Mouse (Mus musculus) neural tube, embryonic 14.5 days (tissue): ENCODE measurements at regions not wholly inside any gene's neighbourhood (a gene's known extent, or its start where the extent isn't known, plus 50 kb on each side); places are given as distances from the start of the nearest gene placed in this dataset.
A peak's percentile ranks its signal among the peaks of the same experiment; 100 is the strongest.

Experiments
- ATAC-seq: fragments of 200-750 bp; cut with Nextera tagmentation; 2 replicates; pipeline ENCODE4 v1.8.0; 2017; ENCODE audit warnings: low read depth, mild to moderate bottlenecking, moderate TSS enrichment, moderate library complexity
- H3K27ac ChIP-seq: fragments of 300-500 bp; sonication (generic); 2 replicates; pipeline ENCODE4 v1.5.1; 2014; ENCODE audit warnings: low read depth, mild to moderate bottlenecking, control low read depth, low read length, moderate library complexity, mixed read lengths
- H3K27me3 ChIP-seq: fragments of 300-500 bp; sonication (generic); 2 replicates; pipeline ENCODE4 v1.6.1; 2014; ENCODE audit warnings: low read length; ENCODE audit not compliant: control insufficient read depth, insufficient read depth
- H3K36me3 ChIP-seq: fragments of 300-500 bp; sonication (generic); 2 replicates; pipeline ENCODE4 v1.6.1; 2014; ENCODE audit warnings: low read length, mixed read lengths; ENCODE audit not compliant: control insufficient read depth, insufficient read depth
- H3K4me1 ChIP-seq: fragments of 300-500 bp; sonication (generic); 2 replicates; pipeline ENCODE4 v1.6.1; 2014; ENCODE audit warnings: low read length; ENCODE audit not compliant: control insufficient read depth, insufficient read depth
- H3K4me2 ChIP-seq: fragments of 300-500 bp; sonication (generic); 2 replicates; pipeline ENCODE4 v1.6.1; 2014; ENCODE audit warnings: mild to moderate bottlenecking, low read depth, low read length, control low read depth
- H3K4me3 ChIP-seq: fragments of 300-500 bp; sonication (generic); 2 replicates; pipeline ENCODE4 v1.5.1; 2014; ENCODE audit warnings: low read depth, low read length, control low read depth, mixed read lengths
- H3K9ac ChIP-seq: fragments of 300-500 bp; sonication (generic); replicated peaks from 2 replicates; pipeline ENCODE4 v1.6.1; 2014; ENCODE audit warnings: low read depth, mild to moderate bottlenecking, control low read depth, low read length, mixed read lengths
- H3K9me3 ChIP-seq: fragments of 300-500 bp; sonication (generic); 2 replicates; pipeline ENCODE4 v1.6.1; 2016; ENCODE audit warnings: low read length; ENCODE audit not compliant: control insufficient read depth
- WGBS: fragments of 180-500 bp; shearing (Covaris S2); extraction: QIAGEN DNeasy Blood & Tissue Kit; methylation state at CpG from one replicate; pipeline ENCODE4 v1.1.7; 2014; 5-methylcytosine and 5-hydroxymethylcytosine counted together

- no peak overlapping the region for H3K4me3 ChIP-seq
- H3K9ac ChIP-seq, result no peak overlapping the region
- no peaks in the 10 kb centered on the region for H3K9me3 ChIP-seq
- H3K4me2 ChIP-seq, result no peak overlapping the region
- no peaks in the 10 kb centered on the region for H3K27me3 ChIP-seq
- no peaks in the 10 kb centered on the region for H3K4me1 ChIP-seq
- H3K27ac ChIP-seq, result no peak overlapping the region
- 37% methylated on average over 7 of the region's 7 CpGs for WGBS
- ATAC-seq, result peak; percentile 81
- no peaks in the 10 kb centered on the region for H3K36me3 ChIP-seq
Measured at GRCm38 (mm10) chr5:97256445-97257060, 135.6 kb downstream of the Naa11 start.

DNA sequence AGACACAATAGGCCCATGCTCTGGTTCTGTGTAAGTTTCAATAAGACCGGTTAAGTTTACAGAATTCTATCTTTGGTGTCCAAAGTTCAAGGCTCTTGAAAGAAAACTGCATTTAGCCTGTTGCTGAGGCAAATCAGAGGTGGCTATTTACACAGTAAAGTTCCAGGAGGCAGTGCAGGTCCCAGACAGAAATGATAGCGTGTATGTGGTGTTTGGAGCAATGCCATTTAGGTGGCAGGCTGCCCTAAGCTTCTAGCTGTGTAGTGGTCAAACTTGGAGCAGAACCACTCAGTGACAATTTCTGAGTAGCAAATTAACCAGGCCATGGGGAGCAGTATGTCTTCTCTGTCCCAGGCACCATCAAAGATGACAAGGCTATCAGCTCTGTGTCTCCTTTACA, 125.5 kb upstream of the Paqr3 start:
- no peak overlapping the region for H3K9ac ChIP-seq
- WGBS, result 86% methylated on average over 2 of the region's 2 CpGs
- no peak overlapping the region for H3K4me2 ChIP-seq
- H3K27me3 ChIP-seq, result no peaks in the 10 kb centered on the region
- H3K4me1 ChIP-seq, result no peaks in the 10 kb centered on the region
- H3K27ac ChIP-seq, result no peak overlapping the region
- no peak overlapping the region for H3K4me3 ChIP-seq
- no peaks in the 10 kb centered on the region for H3K9me3 ChIP-seq
- no peak for ATAC-seq
- no peaks in the 10 kb centered on the region for H3K36me3 ChIP-seq

DNA sequence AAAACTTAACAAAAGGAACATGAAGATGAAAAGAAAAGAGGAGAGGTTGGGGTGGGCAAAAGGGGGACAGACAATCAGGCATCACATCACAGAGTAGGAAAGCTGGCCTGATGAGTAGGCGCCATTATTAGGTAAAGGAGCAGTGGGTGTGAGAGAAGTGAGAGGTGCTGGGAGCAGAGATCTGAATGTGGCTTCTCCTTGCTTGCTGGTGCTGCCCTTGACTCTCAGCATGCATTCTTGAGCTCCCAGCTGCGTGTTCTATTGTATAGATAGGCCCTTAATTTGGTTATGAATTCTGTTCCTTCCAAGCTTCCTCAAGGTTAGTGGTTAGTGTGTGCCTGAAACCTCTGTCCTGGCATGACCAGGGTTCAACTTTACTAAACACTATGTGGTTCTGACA, 115.0 kb upstream of the Paqr3 start:
- ATAC-seq, result no peak
- Histone ChIP-seq H3K36me3 (no peaks in the 10 kb centered on the region), H3K9ac (no peak overlapping the region), H3K4me2 (no peak overlapping the region), H3K27me3 (no peaks in the 10 kb centered on the region), H3K9me3 (no peaks in the 10 kb centered on the region), H3K4me1 (0 out of 2 replicates have a peak, but pooled peaks cover 9% of the 10 kb centered on the region), H3K4me3 (no peak overlapping the region), H3K27ac (no peak overlapping the region)
- WGBS, result 36% methylated on average over 2 of the region's 2 CpGs

DNA sequence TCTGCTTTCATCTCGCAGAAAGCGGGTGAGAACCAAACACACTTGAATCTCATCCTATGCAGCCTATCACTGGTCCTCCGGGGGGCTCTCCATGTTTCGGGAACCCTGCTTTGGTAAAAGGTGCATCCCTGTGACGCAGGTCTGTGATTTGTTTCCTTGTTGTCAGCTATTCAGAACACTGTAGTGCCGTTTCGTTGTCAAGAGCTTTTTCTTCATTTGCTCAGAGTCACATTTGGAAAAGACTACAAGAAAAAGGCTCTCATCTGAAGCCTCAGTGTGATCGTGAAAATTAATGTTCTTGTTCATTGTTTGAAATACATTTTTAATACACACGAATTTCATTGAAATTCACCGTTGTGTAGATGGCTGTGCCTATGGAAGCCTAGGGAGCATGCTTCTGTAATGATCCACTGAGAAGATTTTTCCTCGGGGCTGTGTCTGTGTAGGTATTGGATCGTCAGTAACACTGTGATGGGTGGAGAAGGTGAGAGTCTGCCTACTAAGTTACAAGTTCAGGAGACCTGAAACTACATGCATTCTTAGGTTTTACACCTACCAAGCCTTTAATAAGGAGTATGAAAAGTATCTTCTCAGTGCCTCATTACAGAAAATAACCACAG, 112.0 kb upstream of the Paqr3 start:
- peak; percentile 72; the same call in 1 of the 2 replicates for ATAC-seq
- peak overlapping the region; percentile 33 for H3K4me3 ChIP-seq
- WGBS, result 34% methylated on average over 12 of the region's 12 CpGs

DNA sequence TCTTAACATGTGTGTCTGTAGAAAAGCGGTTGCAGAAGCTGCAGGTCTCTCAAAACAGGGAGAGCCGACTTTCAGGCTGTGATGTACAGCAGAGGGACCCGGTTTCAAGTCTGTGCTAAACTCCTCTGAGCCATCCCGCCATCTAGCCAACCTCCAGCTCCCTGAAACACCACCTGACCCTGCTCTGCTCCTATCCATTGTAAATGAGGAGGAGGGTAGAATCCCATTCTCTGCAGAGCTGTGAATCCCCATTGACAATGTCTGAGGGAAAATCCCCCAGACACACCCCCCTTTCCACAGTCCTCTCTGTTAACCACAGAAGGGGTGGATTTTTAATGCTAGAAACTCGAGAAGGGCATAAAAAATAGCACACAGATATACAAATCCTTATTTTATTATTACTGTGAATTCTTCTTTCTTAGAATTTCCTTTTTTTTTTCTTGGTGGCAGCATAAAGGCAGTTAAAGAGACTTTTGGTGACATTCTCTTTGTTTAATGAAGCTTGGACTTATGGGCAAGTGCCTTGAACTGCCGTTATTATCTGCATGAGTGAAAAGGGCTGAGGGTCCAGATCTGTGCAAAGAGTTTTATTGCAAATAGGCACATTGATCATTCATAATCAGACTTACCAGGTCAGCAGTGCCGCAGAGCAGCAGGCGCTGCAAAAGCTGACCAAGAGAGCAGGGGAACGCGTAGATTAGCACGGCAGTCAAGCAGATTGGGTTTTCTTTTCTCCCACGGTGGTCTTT, 111.3 kb upstream of the Paqr3 start:
- ATAC-seq, result peak; percentile 80
- Histone ChIP-seq H3K4me3 (peak overlapping the region; percentile 33), H3K36me3 (no peaks in the 10 kb centered on the region), H3K27ac (peak overlapping the region; percentile 57), H3K4me1 (0 out of 2 replicates have a peak, but pooled peaks cover 9% of the 10 kb centered on the region), H3K9ac (peak overlapping the region; percentile 47; the same call in 1 of the 2 replicates), H3K27me3 (no peaks in the 10 kb centered on the region), H3K4me2 (peak overlapping the region; percentile 69), H3K9me3 (no peaks in the 10 kb centered on the region)
- 22% methylated on average over 12 of the region's 12 CpGs for WGBS

More for the DNA sequence above, 112.0 kb upstream of the Paqr3 start:
- Histone ChIP-seq H3K9ac (peak overlapping the region; percentile 47; the same call in 1 of the 2 replicates), H3K4me2 (peak overlapping the region; percentile 69), H3K4me1 (0 out of 2 replicates have a peak, but pooled peaks cover 9% of the 10 kb centered on the region), H3K9me3 (no peaks in the 10 kb centered on the region), H3K27me3 (no peaks in the 10 kb centered on the region), H3K36me3 (no peaks in the 10 kb centered on the region), H3K27ac (peak overlapping the region; percentile 57)

DNA sequence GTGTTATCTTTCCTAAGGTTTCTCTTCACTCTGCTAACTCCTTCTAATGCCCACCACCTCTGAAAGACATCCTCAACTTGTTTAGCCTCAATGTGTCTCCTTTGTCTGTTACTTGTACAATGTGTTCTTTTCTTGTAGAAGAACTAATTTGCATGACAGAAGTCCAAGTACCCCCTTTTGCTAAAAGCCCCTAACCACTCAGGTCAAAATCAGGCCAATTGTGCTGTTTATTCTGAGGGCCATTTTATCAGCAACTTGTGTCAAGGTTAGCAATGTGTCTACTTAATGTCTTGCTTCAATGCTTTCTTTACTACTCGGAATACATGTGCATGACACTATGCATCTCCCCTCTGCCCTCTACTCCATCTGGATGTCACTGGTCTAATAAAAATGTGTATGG, 107.3 kb upstream of the Paqr3 start:
- H3K27ac ChIP-seq, result no peak overlapping the region
- H3K9me3 ChIP-seq, result no peaks in the 10 kb centered on the region
- no peaks in the 10 kb centered on the region for H3K36me3 ChIP-seq
- H3K27me3 ChIP-seq, result no peaks in the 10 kb centered on the region
- H3K9ac ChIP-seq, result no peak overlapping the region
- WGBS, result 21% methylated on average over 1 of the region's 1 CpGs
- H3K4me2 ChIP-seq, result no peak overlapping the region
- ATAC-seq, result no peak
- H3K4me1 ChIP-seq, result 0 out of 2 replicates have a peak, but pooled peaks cover 9% of the 10 kb centered on the region
- H3K4me3 ChIP-seq, result no peak overlapping the region

DNA sequence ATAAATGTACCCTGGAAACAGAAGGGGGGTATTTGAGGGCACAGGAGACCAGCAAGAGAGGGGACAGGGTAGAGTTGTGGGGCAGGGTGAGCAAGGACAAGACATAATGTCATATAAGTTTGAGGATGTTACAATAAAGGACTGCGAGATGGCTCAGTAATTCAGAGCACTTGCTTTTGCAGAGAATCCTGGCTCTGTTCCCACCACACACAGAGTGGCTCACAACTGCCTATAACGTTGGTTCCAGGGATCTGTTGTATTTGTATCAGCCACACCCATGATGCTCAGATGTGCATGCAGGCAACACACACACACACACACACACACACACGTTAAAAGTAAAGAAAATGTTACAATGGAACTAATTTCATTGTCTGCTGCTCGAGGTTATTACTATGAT, 94.2 kb upstream of the Paqr3 start:
- H3K9me3 ChIP-seq, result no peaks in the 10 kb centered on the region
- H3K27me3 ChIP-seq, result no peaks in the 10 kb centered on the region
- no peaks in the 10 kb centered on the region for H3K36me3 ChIP-seq
- no peak overlapping the region for H3K9ac ChIP-seq
- H3K4me1 ChIP-seq, result no peaks in the 10 kb centered on the region
- H3K27ac ChIP-seq, result no peak overlapping the region
- ATAC-seq, result no peak
- no peak overlapping the region for H3K4me3 ChIP-seq
- no peak overlapping the region for H3K4me2 ChIP-seq
- 64% methylated on average over 4 of the region's 4 CpGs for WGBS

GRCm38 (mm10) chr5:97204337-97204736, 92.9 kb upstream of the Paqr3 start:
- Histone ChIP-seq H3K4me3 (no peak overlapping the region), H3K9me3 (no peaks in the 10 kb centered on the region), H3K36me3 (no peaks in the 10 kb centered on the region), H3K9ac (no peak overlapping the region), H3K27me3 (no peaks in the 10 kb centered on the region), H3K4me1 (no peaks in the 10 kb centered on the region), H3K4me2 (no peak overlapping the region), H3K27ac (no peak overlapping the region)
- no peak for ATAC-seq
- 87% methylated on average over 2 of the region's 2 CpGs for WGBS

DNA sequence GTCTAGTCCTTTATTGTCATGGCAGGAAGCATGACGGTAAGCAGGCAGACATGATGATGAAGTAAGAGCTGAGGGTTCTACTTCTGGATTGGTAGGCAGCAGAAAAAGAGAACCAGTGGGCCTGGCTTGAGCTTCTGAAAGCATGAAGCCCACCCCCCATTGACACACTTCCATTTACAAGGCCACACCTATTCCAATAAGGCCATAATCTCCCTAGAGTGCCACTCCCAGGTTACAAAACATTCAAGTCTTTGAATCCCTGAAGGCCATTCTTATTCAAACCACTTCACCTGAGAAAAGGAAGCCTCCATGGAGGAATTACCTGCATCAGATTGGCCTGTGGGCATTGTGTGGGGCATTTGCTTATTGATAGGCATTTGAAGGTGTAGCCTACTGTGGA, 92.2 kb upstream of the Paqr3 start:
- 90% methylated on average over 1 of the region's 1 CpGs for WGBS
- Histone ChIP-seq H3K27me3 (no peaks in the 10 kb centered on the region), H3K4me2 (no peak overlapping the region), H3K9me3 (no peaks in the 10 kb centered on the region), H3K9ac (no peak overlapping the region), H3K27ac (no peak overlapping the region), H3K4me3 (no peak overlapping the region), H3K4me1 (no peaks in the 10 kb centered on the region), H3K36me3 (no peaks in the 10 kb centered on the region)
- ATAC-seq, result no peak
